Mouse (Mus musculus) limb, embryonic 13.5 days (tissue): ENCODE data around the gene Olfr1016. TPM values are rescaled to one million over a fixed set of nuclear protein-coding genes. Genes with fewer than 3 reads are reported as not detected.

ENCODE experiments used
- ATAC-seq: fragments of 200-750 bp; cut with Nextera tagmentation; 2 replicates; pipeline ENCODE4 v1.8.0; 2017; ENCODE audit warnings: low read depth, moderate number of reproducible peaks, moderate TSS enrichment; ENCODE audit not compliant: low FRiP score
- H3K27ac ChIP-seq: fragments of 300-500 bp; sonication (generic); 2 replicates; pipeline ENCODE4 v1.5.1; 2015; ENCODE audit warnings: inconsistent platforms, mild to moderate bottlenecking, moderate library complexity
- H3K27me3 ChIP-seq: fragments of 300-500 bp; sonication (generic); 2 replicates; pipeline ENCODE4 v1.6.1; 2015; ENCODE audit warnings: mild to moderate bottlenecking, inconsistent platforms
- H3K36me3 ChIP-seq: fragments of 300-500 bp; sonication (generic); 2 replicates; pipeline ENCODE4 v1.6.1; 2015; ENCODE audit warnings: inconsistent platforms, mild to moderate bottlenecking, moderate library complexity
- H3K4me1 ChIP-seq: fragments of 300-500 bp; sonication (generic); 2 replicates; pipeline ENCODE4 v1.6.1; 2015; ENCODE audit warnings: inconsistent platforms
- H3K4me2 ChIP-seq: fragments of 300-500 bp; sonication (generic); replicated peaks from 2 replicates; pipeline ENCODE4 v1.6.1; 2015; ENCODE audit warnings: inconsistent platforms, mild to moderate bottlenecking, moderate library complexity
- H3K4me3 ChIP-seq: fragments of 300-500 bp; sonication (generic); 2 replicates; pipeline ENCODE4 v1.5.1; 2015; ENCODE audit warnings: moderate library complexity, mild to moderate bottlenecking, inconsistent platforms
- H3K9ac ChIP-seq: fragments of 300-500 bp; sonication (generic); 2 replicates; pipeline ENCODE4 v1.6.1; 2015; ENCODE audit warnings: mild to moderate bottlenecking, inconsistent platforms
- H3K9me3 ChIP-seq: fragments of 300-500 bp; sonication (generic); 2 replicates; pipeline ENCODE4 v1.6.1; 2016; ENCODE audit warnings: inconsistent platforms
- WGBS: fragments of 180-500 bp; shearing (Covaris S2); methylation state at CpG from one replicate; pipeline ENCODE4 v1.1.7; 2015; 5-methylcytosine and 5-hydroxymethylcytosine counted together
- polyA plus RNA-seq: library from polyadenylated mRNA; unstranded; fragments of >200 nt; fragmentation: Nextera tagmentation; extraction: Ambion mirVana; gene quantifications from 2 replicates; pipeline ENCODE4 v1.2.1, GENCODE M21; 2015

The Olfr1016 gene
- not detected in 2 replicates for polyA plus RNA-seq

GRCm38 (mm10) chr2:85802444-85802843 lies at the start of gene Olfr1016:
Gene Olfr1016 (minus strand): TSS chr2:85802544.
- 89% methylated on average over 2 of the region's 2 CpGs for WGBS
- H3K9me3 ChIP-seq = no peaks in the 10 kb centered on the region
- no peaks in the 10 kb centered on the region for H3K27me3 ChIP-seq
- no peak within 1 kb of the TSS for H3K27ac ChIP-seq
- H3K4me3 ChIP-seq = no peak within 1 kb of the TSS
- no peak within 1 kb of the TSS for H3K4me2 ChIP-seq
- no peaks in the 10 kb centered on the region for H3K36me3 ChIP-seq
- ATAC-seq = no peak
- no peak within 1 kb of the TSS for H3K9ac ChIP-seq
- no peaks in the 10 kb centered on the region for H3K4me1 ChIP-seq

GRCm38 (mm10) chr2:85846730-85847129 lies 44.4 kb upstream of the Olfr1016 start, which contains the start of gene Olfr1020:
Gene Olfr1020 (plus strand): TSS chr2:85847030.
- Histone ChIP-seq H3K4me3 (no peak within 1 kb of the TSS), H3K4me1 (no peaks in the 10 kb centered on the region), H3K27me3 (no peaks in the 10 kb centered on the region), H3K36me3 (no peaks in the 10 kb centered on the region), H3K4me2 (no peak within 1 kb of the TSS), H3K27ac (no peak within 1 kb of the TSS), H3K9me3 (no peaks in the 10 kb centered on the region), H3K9ac (no peak within 1 kb of the TSS)
- ATAC-seq = no peak
- WGBS = 76% methylated on average over 1 of the region's 1 CpGs

- no peak within 1 kb of the TSS for H3K4me3 ChIP-seq
- no peak within 1 kb of the TSS for H3K9ac ChIP-seq
- no peaks in the 10 kb centered on the region for H3K4me1 ChIP-seq
- no peaks in the 10 kb centered on the region for H3K36me3 ChIP-seq
- ATAC-seq = no peak
- H3K27me3 ChIP-seq = no peaks in the 10 kb centered on the region
- H3K9me3 ChIP-seq = no peaks in the 10 kb centered on the region
- no peak within 1 kb of the TSS for H3K27ac ChIP-seq
- H3K4me2 ChIP-seq = no peak within 1 kb of the TSS
Measured at GRCm38 (mm10) chr2:85845383-85845782, 43.0 kb upstream of the Olfr1016 start, which contains the start of gene Olfr1019. Gene Olfr1019 (minus strand): TSS chr2:85845483.

GRCm38 (mm10) chr2:85818179-85818578 lies 15.8 kb upstream of the Olfr1016 start, which contains the start of gene Olfr1018:
Gene Olfr1018 (plus strand): TSS chr2:85818479.
- Histone ChIP-seq H3K4me3 (no peak within 1 kb of the TSS), H3K27ac (no peak within 1 kb of the TSS), H3K36me3 (no peaks in the 10 kb centered on the region), H3K4me1 (no peaks in the 10 kb centered on the region), H3K9ac (no peak within 1 kb of the TSS), H3K4me2 (no peak within 1 kb of the TSS), H3K9me3 (no peaks in the 10 kb centered on the region), H3K27me3 (no peaks in the 10 kb centered on the region)
- ATAC-seq = no peak

GRCm38 (mm10) chr2:85804501-85804900 lies 2.2 kb upstream of the Olfr1016 start:
- no peak overlapping the region for H3K27ac ChIP-seq
- H3K4me2 ChIP-seq = no peak overlapping the region
- no peaks in the 10 kb centered on the region for H3K27me3 ChIP-seq
- H3K4me1 ChIP-seq = no peaks in the 10 kb centered on the region
- H3K9ac ChIP-seq = no peak overlapping the region
- no peaks in the 10 kb centered on the region for H3K9me3 ChIP-seq
- WGBS = 57% methylated on average over 4 of the region's 4 CpGs
- H3K36me3 ChIP-seq = no peaks in the 10 kb centered on the region
- H3K4me3 ChIP-seq = no peak overlapping the region
- no peak for ATAC-seq

GRCm38 (mm10) chr2:85792331-85792730 lies 10.0 kb downstream of the Olfr1016 start:
- Histone ChIP-seq H3K27me3 (no peaks in the 10 kb centered on the region), H3K4me1 (no peaks in the 10 kb centered on the region), H3K36me3 (no peaks in the 10 kb centered on the region), H3K4me2 (no peak overlapping the region), H3K9ac (no peak overlapping the region), H3K27ac (no peak overlapping the region), H3K4me3 (no peak overlapping the region), H3K9me3 (no peaks in the 10 kb centered on the region)
- WGBS = 68% methylated on average over 2 of the region's 2 CpGs
- no peak for ATAC-seq

- ATAC-seq = no peak
- Histone ChIP-seq H3K4me1 (no peaks in the 10 kb centered on the region), H3K27ac (no peak within 1 kb of the TSS), H3K9me3 (no peaks in the 10 kb centered on the region), H3K9ac (no peak within 1 kb of the TSS), H3K27me3 (no peaks in the 10 kb centered on the region), H3K4me2 (no peak within 1 kb of the TSS), H3K36me3 (no peaks in the 10 kb centered on the region), H3K4me3 (no peak within 1 kb of the TSS)
Measured at GRCm38 (mm10) chr2:85781717-85782116, 20.6 kb downstream of the Olfr1016 start, which contains the start of gene Olfr1015. Gene Olfr1015 (plus strand): TSS chr2:85782017.

GRCm38 (mm10) chr2:85772413-85772812 lies 29.9 kb downstream of the Olfr1016 start, which contains the start of gene Olfr1014:
Gene Olfr1014 (plus strand): TSS chr2:85772713.
- no peaks in the 10 kb centered on the region for H3K9me3 ChIP-seq
- H3K9ac ChIP-seq = no peak within 1 kb of the TSS
- no peaks in the 10 kb centered on the region for H3K4me1 ChIP-seq
- no peak within 1 kb of the TSS for H3K4me3 ChIP-seq
- no peaks in the 10 kb centered on the region for H3K36me3 ChIP-seq
- H3K27me3 ChIP-seq = no peaks in the 10 kb centered on the region
- ATAC-seq = no peak
- no peak within 1 kb of the TSS for H3K27ac ChIP-seq
- no peak within 1 kb of the TSS for H3K4me2 ChIP-seq

- no peak within 1 kb of the TSS for H3K27ac ChIP-seq
- H3K4me1 ChIP-seq = no peaks in the 10 kb centered on the region
- no peak within 1 kb of the TSS for H3K9ac ChIP-seq
- H3K9me3 ChIP-seq = no peaks in the 10 kb centered on the region
- no peak within 1 kb of the TSS for H3K4me3 ChIP-seq
- no peaks in the 10 kb centered on the region for H3K36me3 ChIP-seq
- H3K4me2 ChIP-seq = no peak within 1 kb of the TSS
- H3K27me3 ChIP-seq = no peaks in the 10 kb centered on the region
- ATAC-seq = no peak
Measured at GRCm38 (mm10) chr2:85766798-85767197, 35.5 kb downstream of the Olfr1016 start, which contains the start of gene Olfr1013. Gene Olfr1013 (plus strand): TSS chr2:85767098.

- no peaks in the 10 kb centered on the region for H3K4me1 ChIP-seq
- WGBS = 73% methylated on average over 1 of the region's 1 CpGs
- no peak within 1 kb of the TSS for H3K27ac ChIP-seq
Measured at GRCm38 (mm10) chr2:85762666-85763065, 39.7 kb downstream of the Olfr1016 start, which contains the start of gene Olfr1012. Gene Olfr1012 (minus strand): TSS chr2:85762766.

GRCm38 (mm10) chr2:85753822-85754221 lies 48.5 kb downstream of the Olfr1016 start:
- H3K27ac ChIP-seq = no peak overlapping the region
- H3K4me3 ChIP-seq = no peak overlapping the region
- no peaks in the 10 kb centered on the region for H3K36me3 ChIP-seq
- H3K9me3 ChIP-seq = no peaks in the 10 kb centered on the region
- no peaks in the 10 kb centered on the region for H3K4me1 ChIP-seq
- no peak for ATAC-seq
- no peak overlapping the region for H3K9ac ChIP-seq
- H3K4me2 ChIP-seq = no peak overlapping the region
- no peaks in the 10 kb centered on the region for H3K27me3 ChIP-seq
- WGBS = 83% methylated on average over 4 of the region's 4 CpGs

More at GRCm38 (mm10) chr2:85762666-85763065, 39.7 kb downstream of the Olfr1016 start, which contains the start of gene Olfr1012:
- Histone ChIP-seq H3K4me2 (no peak within 1 kb of the TSS), H3K9ac (no peak within 1 kb of the TSS), H3K9me3 (no peaks in the 10 kb centered on the region), H3K4me3 (no peak within 1 kb of the TSS), H3K36me3 (no peaks in the 10 kb centered on the region), H3K27me3 (no peaks in the 10 kb centered on the region)
- ATAC-seq = no peak
